Mouse (Mus musculus): ENCODE measurements around the gene Capn13. TPM values are rescaled to one million over a fixed set of nuclear protein-coding genes. Genes with fewer than 3 reads are reported as not detected.

Gene Capn13
- polyA plus RNA-seq, 1 experiment from 2014 or later, result not detected

DNA sequence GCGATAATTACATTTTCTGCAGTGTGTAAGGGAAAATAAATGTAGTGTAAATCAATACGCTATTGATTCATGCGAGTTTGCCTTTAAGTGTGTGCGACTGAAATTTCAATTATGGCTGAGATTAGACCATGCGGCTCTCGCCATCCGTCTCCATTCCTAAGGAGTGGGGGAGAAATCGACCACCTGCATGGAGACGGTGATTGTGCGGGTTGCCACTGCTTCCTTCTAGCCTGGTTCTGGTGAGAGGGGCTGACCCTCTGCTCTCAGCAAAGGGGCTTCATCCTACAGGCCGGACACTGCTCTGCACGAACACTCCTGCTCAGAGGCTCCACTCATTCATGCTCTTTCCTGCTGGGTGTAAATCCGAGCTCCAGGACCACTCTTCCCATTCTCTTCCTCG lies 58.0 kb downstream of the Capn13 start:
- H3K27me3 ChIP-seq, result peaks cover 3% of the 10 kb centered on the region; the same call in 1 of the 2 replicates
- no peak overlapping the region for H3K9ac ChIP-seq (replicated peaks)
- H3K4me3 ChIP-seq (replicated peaks), result no peak overlapping the region
- no peak overlapping the region for H3K27ac ChIP-seq
- no peak for ATAC-seq (ENCODE audit: insufficient number of reproducible peaks, insufficient read depth, low FRiP score, low TSS enrichment, low read depth)
- H3K9me3 ChIP-seq, result no peaks in the 10 kb centered on the region
- no peaks in the 10 kb centered on the region for H3K36me3 ChIP-seq
- 70% methylated on average over 14 of the region's 14 CpGs for WGBS
- 0 out of 2 replicates have a peak, but pooled peaks cover 6% of the 10 kb centered on the region for H3K4me1 ChIP-seq (replicated peaks)
- H3K4me2 ChIP-seq, result no peak overlapping the region

DNA sequence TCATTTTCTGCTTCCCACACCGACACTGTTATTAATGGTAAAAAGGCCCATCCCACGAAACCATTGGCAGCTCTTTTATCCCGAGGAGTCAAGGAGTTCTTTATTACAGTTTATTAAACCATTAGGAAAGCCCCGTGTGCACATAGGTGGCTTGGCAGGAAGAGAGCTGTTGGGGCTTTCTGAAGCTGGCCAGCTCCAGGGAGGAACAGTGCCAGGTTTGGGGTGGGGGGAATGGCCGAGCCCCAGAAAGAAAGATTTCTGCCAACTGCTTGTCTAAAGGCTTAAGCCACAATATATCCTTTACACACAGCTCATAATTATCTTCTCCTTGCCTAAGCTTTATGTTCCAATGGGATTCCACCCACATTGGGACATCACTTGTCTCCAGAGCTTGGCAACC lies 71.6 kb downstream of the Capn13 start:
- ATAC-seq (ENCODE audit: insufficient number of reproducible peaks, insufficient read depth, low FRiP score, low TSS enrichment, low read depth), result no peak
- WGBS, result 63% methylated on average over 5 of the region's 5 CpGs
- H3K36me3 ChIP-seq, result no peaks in the 10 kb centered on the region
- no peak overlapping the region for H3K4me3 ChIP-seq (replicated peaks)
- peaks cover 12% of the 10 kb centered on the region; the same call in 1 of the 2 replicates for H3K4me1 ChIP-seq (replicated peaks)
- no peak overlapping the region for H3K4me2 ChIP-seq
- H3K9me3 ChIP-seq, result no peaks in the 10 kb centered on the region
- H3K27ac ChIP-seq, result no peak overlapping the region
- H3K9ac ChIP-seq (replicated peaks), result no peak overlapping the region
- no peaks in the 10 kb centered on the region for H3K27me3 ChIP-seq

DNA sequence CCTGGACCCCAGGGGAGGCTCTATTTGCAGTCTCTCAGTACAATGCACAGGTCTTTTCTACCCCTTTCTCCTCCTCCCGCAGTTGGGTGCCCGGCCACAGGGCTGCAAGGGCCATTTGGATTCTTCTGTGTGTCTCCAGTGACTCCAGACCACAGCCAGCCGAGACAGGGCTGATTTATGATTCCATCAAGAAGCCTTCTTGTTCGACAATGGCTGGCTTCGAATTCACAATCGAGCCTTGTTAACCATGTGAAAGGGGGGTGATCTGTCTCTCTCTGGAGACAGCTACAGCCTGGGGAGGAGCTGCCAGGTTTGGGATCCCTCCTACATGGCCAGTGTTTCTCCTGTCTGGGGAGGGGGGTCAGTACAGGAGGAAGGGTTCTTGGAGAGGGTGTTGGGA lies 75.4 kb downstream of the Capn13 start:
- no peak overlapping the region for H3K4me3 ChIP-seq (replicated peaks)
- ATAC-seq (ENCODE audit: insufficient number of reproducible peaks, insufficient read depth, low FRiP score, low TSS enrichment, low read depth), result no peak
- H3K9ac ChIP-seq (replicated peaks), result no peak overlapping the region
- H3K36me3 ChIP-seq, result no peaks in the 10 kb centered on the region
- H3K4me1 ChIP-seq (replicated peaks), result peaks cover 12% of the 10 kb centered on the region; the same call in 1 of the 2 replicates
- H3K9me3 ChIP-seq, result no peaks in the 10 kb centered on the region
- H3K27ac ChIP-seq, result no peak overlapping the region
- WGBS, result 2% methylated on average over 6 of the region's 6 CpGs
- H3K27me3 ChIP-seq, result no peaks in the 10 kb centered on the region
- no peak overlapping the region for H3K4me2 ChIP-seq

DNA sequence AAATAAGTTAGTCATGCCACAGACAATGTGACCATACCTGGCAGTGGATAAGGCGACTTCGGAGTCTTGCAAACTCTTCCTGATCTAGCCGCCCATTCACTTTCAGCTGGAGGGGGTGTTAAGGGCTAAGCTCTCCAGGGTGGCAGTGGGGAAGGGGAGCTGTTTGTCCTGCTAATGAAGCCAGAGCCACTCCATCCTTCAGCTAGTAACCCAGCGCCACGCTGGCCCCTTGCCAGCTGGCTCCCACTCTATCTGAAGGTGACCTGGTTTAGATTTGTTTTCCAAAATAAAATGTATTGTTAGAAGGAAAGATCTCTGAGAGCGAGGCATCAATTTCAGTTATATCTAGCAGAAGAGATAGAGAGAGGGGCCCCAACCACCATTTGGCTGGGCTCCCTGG lies 75.9 kb downstream of the Capn13 start:
- no peak overlapping the region for H3K27ac ChIP-seq
- no peak overlapping the region for H3K4me2 ChIP-seq
- no peak overlapping the region for H3K4me3 ChIP-seq (replicated peaks)
- H3K36me3 ChIP-seq, result no peaks in the 10 kb centered on the region
- peaks cover 12% of the 10 kb centered on the region; the same call in 1 of the 2 replicates for H3K4me1 ChIP-seq (replicated peaks)
- ATAC-seq (ENCODE audit: insufficient number of reproducible peaks, insufficient read depth, low FRiP score, low TSS enrichment, low read depth), result no peak
- WGBS, result 48% methylated on average over 6 of the region's 6 CpGs
- no peak overlapping the region for H3K9ac ChIP-seq (replicated peaks)
- no peaks in the 10 kb centered on the region for H3K27me3 ChIP-seq
- no peaks in the 10 kb centered on the region for H3K9me3 ChIP-seq

DNA sequence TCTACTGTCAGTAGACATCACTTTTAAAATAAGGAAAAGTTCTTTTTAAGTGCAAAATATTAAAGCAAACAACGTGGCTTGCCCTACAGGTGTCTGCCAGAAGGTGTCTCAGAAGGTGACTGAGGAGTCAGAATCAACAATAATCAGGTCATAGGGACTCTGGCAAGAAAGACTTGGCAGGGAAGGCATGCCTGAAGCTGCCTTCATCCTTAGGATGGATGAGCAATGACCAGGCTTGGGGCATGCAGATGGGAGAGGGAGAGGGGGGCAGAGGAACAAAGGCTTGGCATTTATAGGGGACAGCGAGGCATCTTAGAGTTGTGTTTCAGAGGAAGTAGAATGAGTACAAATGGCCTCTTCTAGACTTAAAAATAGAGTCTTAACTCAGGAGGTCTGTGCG lies 76.7 kb downstream of the Capn13 start:
- peaks cover 12% of the 10 kb centered on the region; the same call in 1 of the 2 replicates for H3K4me1 ChIP-seq (replicated peaks)
- H3K4me2 ChIP-seq, result no peak overlapping the region
- no peak overlapping the region for H3K4me3 ChIP-seq (replicated peaks)
- no peaks in the 10 kb centered on the region for H3K9me3 ChIP-seq
- no peak for ATAC-seq (ENCODE audit: insufficient number of reproducible peaks, insufficient read depth, low FRiP score, low TSS enrichment, low read depth)
- WGBS, result 82% methylated on average over 3 of the region's 3 CpGs
- no peaks in the 10 kb centered on the region for H3K27me3 ChIP-seq
- H3K36me3 ChIP-seq, result no peaks in the 10 kb centered on the region
- H3K9ac ChIP-seq (replicated peaks), result no peak overlapping the region
- H3K27ac ChIP-seq, result no peak overlapping the region

DNA sequence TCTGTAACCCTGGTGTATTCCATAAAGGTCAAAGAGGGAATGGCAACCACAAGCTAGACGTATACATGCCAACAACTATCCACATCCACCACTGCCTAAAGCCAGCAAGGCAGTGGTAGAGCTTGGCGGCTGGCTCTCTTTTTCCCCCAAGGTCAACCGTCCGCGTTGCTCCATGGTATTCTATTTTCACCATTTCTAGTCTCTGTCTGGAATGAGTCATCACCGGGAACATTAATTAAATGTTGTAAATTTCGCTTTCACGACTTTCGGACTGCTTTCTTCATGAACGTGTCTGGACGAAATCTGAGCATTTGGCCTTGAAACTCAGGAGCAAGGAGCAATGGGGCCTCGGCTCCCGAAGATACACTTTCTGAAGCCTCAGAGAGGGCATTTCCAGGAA lies 85.9 kb downstream of the Capn13 start:
- Histone ChIP-seq H3K4me2 (no peak overlapping the region), H3K36me3 (no peaks in the 10 kb centered on the region), H3K9ac (replicated peaks) (no peak overlapping the region), H3K9me3 (no peaks in the 10 kb centered on the region), H3K4me3 (replicated peaks) (no peak overlapping the region), H3K27me3 (no peaks in the 10 kb centered on the region), H3K27ac (no peak overlapping the region), H3K4me1 (replicated peaks) (peaks cover 9% of the 10 kb centered on the region)
- ATAC-seq (ENCODE audit: insufficient number of reproducible peaks, insufficient read depth, low FRiP score, low TSS enrichment, low read depth), result no peak
- 77% methylated on average over 13 of the region's 13 CpGs for WGBS

DNA sequence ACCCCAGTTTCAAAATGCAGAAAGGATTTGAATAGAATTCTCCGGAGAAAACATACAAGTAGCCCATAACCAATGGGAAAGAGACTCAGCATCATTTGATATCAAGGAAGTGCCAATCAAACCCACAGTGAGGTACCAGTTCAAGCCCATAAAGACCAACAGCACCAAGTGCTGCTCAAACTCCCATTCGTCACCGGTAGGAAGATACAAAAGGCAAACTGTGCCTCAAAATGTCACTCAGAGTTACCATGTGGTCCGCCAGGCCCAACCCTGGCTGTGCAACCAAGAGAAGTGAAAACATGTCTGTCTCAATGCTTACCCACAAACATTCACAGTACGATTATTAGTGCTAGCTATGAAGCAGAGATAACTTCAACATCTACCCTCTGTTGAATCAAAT lies 89.2 kb downstream of the Capn13 start:
- no peak overlapping the region for H3K27ac ChIP-seq
- no peaks in the 10 kb centered on the region for H3K36me3 ChIP-seq
- no peaks in the 10 kb centered on the region for H3K27me3 ChIP-seq
- no peak overlapping the region for H3K4me3 ChIP-seq (replicated peaks)
- 95% methylated on average over 5 of the region's 5 CpGs for WGBS
- ATAC-seq (ENCODE audit: insufficient number of reproducible peaks, insufficient read depth, low FRiP score, low TSS enrichment, low read depth), result no peak
- H3K9me3 ChIP-seq, result no peaks in the 10 kb centered on the region
- no peak overlapping the region for H3K9ac ChIP-seq (replicated peaks)
- peaks cover 10% of the 10 kb centered on the region for H3K4me1 ChIP-seq (replicated peaks)
- H3K4me2 ChIP-seq, result no peak overlapping the region

DNA sequence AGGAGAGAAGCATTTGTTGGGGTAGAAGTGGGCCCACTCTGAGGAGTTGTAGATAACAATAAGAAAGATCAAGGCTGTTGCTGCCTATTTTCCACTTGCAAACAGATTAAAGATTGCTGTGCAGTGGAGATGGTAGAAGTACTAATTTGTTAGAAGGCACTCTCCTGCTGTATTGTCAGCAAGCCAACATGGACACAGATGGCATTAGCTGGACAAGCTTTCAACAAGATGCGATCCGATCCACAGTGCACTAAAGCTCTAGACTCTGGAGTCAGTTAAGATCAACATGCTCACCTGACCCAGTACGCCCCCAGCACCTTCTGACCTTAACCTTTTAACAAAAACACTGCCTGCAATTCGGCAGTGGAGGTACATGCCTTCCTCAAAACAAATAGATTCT lies 92.0 kb downstream of the Capn13 start:
- no peaks in the 10 kb centered on the region for H3K9me3 ChIP-seq
- no peaks in the 10 kb centered on the region for H3K36me3 ChIP-seq
- peaks cover 19% of the 10 kb centered on the region for H3K27me3 ChIP-seq
- 0 out of 2 replicates have a peak, but pooled peaks cover 2% of the 10 kb centered on the region for H3K4me1 ChIP-seq (replicated peaks)
- no peak overlapping the region for H3K9ac ChIP-seq (replicated peaks)
- ATAC-seq (ENCODE audit: insufficient number of reproducible peaks, insufficient read depth, low FRiP score, low TSS enrichment, low read depth), result no peak
- H3K4me2 ChIP-seq, result no peak overlapping the region
- WGBS, result 89% methylated on average over 4 of the region's 4 CpGs
- H3K27ac ChIP-seq, result no peak overlapping the region
- no peak overlapping the region for H3K4me3 ChIP-seq (replicated peaks)

DNA sequence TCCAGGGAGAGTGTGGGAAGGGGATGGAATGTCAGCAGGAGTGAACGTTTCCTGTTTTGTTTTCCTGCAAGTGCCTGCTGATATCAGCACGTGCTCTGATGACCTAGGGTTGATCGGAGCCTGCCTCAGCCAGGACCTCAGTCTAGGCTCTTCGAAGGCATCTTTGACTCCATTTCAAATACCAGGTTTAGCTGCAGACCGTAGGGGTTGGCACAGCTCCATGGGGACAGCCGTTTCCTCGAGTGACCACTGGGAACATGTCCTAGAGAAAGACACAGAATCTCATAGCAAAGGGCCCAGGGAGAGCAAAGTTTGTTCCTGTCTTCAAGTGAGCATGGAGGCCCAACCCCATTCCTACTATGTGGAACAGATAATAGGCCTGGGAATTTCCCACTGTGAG lies 94.0 kb downstream of the Capn13 start:
- H3K9ac ChIP-seq (replicated peaks), result no peak overlapping the region

DNA sequence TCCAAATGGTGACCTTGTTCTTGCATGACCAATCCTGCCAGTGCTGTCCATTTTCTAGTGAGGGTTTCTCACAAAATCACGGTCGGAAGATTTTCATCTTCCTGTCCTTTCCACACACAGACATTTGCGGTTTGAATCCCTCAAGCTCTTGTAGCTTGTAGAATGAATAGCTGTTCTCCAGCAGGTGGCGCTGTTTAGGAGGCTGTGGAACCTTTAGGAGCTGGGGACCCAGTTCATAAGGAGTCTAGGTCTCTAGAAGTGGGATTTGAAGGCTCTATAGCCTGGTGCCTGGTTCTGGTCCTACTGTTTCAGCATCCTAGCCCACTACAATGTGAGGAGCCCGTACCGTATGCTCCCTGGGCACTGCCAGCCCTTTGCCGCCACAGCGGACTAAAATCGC lies 95.0 kb downstream of the Capn13 start:
- no peaks in the 10 kb centered on the region for H3K9me3 ChIP-seq
- no peak overlapping the region for H3K27ac ChIP-seq
- H3K27me3 ChIP-seq, result peaks cover 25% of the 10 kb centered on the region
- no peak overlapping the region for H3K9ac ChIP-seq (replicated peaks)
- 58% methylated on average over 9 of the region's 9 CpGs for WGBS
- 0 out of 2 replicates have a peak, but pooled peaks cover 2% of the 10 kb centered on the region for H3K4me1 ChIP-seq (replicated peaks)
- no peaks in the 10 kb centered on the region for H3K36me3 ChIP-seq
- no peak overlapping the region for H3K4me3 ChIP-seq (replicated peaks)
- no peak for ATAC-seq (ENCODE audit: insufficient number of reproducible peaks, insufficient read depth, low FRiP score, low TSS enrichment, low read depth)
- H3K4me2 ChIP-seq, result no peak overlapping the region

More for the DNA sequence above, 94.0 kb downstream of the Capn13 start:
- no peak overlapping the region for H3K27ac ChIP-seq
- 71% methylated on average over 7 of the region's 7 CpGs for WGBS
- no peak overlapping the region for H3K4me2 ChIP-seq
- H3K9me3 ChIP-seq, result no peaks in the 10 kb centered on the region
- no peak for ATAC-seq (ENCODE audit: insufficient number of reproducible peaks, insufficient read depth, low FRiP score, low TSS enrichment, low read depth)
- no peaks in the 10 kb centered on the region for H3K36me3 ChIP-seq
- 0 out of 2 replicates have a peak, but pooled peaks cover 2% of the 10 kb centered on the region for H3K4me1 ChIP-seq (replicated peaks)
- H3K4me3 ChIP-seq (replicated peaks), result no peak overlapping the region
- peaks cover 25% of the 10 kb centered on the region for H3K27me3 ChIP-seq

DNA sequence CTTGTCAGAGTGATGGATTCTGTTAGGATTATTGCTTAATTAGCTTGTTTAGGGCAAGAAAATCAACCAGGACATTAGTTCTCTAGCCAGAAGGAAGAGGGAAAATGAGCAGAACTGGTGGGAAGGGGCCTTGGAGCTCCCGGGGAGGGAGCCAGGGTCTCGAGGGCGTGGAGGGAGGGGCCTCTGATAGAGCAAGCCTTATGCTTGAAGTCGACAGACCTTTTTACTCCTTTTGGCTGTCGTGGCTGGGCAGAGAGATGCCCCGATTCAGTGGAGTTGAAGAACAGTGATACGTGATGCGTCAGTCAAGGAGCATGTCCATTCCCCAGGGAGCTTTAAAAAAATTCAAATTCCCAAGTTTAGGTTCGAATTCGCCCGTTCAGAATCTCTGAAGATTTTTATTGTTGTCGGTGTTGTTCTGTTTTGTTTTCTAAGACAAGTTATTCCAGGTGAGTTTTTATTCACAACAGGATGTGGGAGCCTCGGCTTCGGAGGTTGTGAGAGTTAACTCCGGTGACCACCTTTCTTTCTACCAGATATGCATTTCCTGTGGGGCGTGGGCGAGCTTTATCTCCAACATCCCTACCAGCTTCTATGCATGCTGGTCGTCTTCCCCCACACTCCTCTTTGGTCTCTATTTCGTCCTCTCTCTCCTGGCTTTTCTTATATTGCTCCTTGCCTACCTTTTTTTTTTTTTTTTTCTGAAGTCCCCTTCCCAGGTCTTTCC lies 96.4 kb downstream of the Capn13 start:
- Histone ChIP-seq H3K4me2 (no peak overlapping the region), H3K4me1 (replicated peaks) (0 out of 2 replicates have a peak, but pooled peaks cover 2% of the 10 kb centered on the region), H3K36me3 (no peaks in the 10 kb centered on the region), H3K27me3 (peaks cover 30% of the 10 kb centered on the region), H3K27ac (no peak overlapping the region), H3K4me3 (replicated peaks) (no peak overlapping the region), H3K9me3 (no peaks in the 10 kb centered on the region), H3K9ac (replicated peaks) (no peak overlapping the region)
- 57% methylated on average over 19 of the region's 19 CpGs for WGBS
- ATAC-seq (ENCODE audit: insufficient number of reproducible peaks, insufficient read depth, low FRiP score, low TSS enrichment, low read depth), result no peak

DNA sequence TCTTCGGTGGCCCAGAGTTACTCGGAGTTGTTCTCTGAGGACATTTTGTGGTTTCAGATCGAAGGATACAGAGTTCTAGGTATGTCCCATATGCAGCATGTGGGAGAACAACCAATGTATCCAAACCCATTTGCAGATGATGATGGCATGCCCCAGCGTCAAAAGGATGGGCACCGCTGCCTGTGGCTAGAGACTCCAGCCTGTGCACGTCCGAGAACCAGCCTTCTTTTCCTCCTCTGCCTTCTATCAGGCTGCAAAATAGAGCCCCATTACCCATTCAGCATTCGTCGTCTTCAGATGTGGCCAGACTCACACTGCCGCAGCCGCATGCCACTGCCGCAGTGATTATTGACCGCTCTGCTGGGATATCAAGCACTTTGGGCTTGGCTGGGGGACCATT lies 97.0 kb downstream of the Capn13 start:
- H3K9ac ChIP-seq (replicated peaks), result no peak overlapping the region
- 63% methylated on average over 13 of the region's 13 CpGs for WGBS
- ATAC-seq (ENCODE audit: insufficient number of reproducible peaks, insufficient read depth, low FRiP score, low TSS enrichment, low read depth), result no peak
- no peak overlapping the region for H3K4me2 ChIP-seq
- no peaks in the 10 kb centered on the region for H3K9me3 ChIP-seq
- peaks cover 30% of the 10 kb centered on the region for H3K27me3 ChIP-seq
- 0 out of 2 replicates have a peak, but pooled peaks cover 2% of the 10 kb centered on the region for H3K4me1 ChIP-seq (replicated peaks)
- H3K36me3 ChIP-seq, result no peaks in the 10 kb centered on the region
- H3K4me3 ChIP-seq (replicated peaks), result no peak overlapping the region
- H3K27ac ChIP-seq, result no peak overlapping the region

Data from limb, embryonic 12.5 days (tissue).